Mouse (Mus musculus) brown adipose tissue, adult 24 weeks (tissue): ENCODE results near the gene Efcab9. TPM values are rescaled to one million over a fixed set of nuclear protein-coding genes. Genes with fewer than 3 reads are reported as not detected.

ENCODE experiments used
- H3K27ac ChIP-seq: fragments of 200-500 bp; replicated peaks from 2 replicates; pipeline ENCODE4 v1.5.1; 2012; ENCODE audit warnings: low read depth, mild to moderate bottlenecking, low read length
- H3K4me1 ChIP-seq: fragments of 200-500 bp; 2 replicates; pipeline ENCODE4 v1.6.1; 2012; ENCODE audit warnings: low read length, mixed read lengths; ENCODE audit not compliant: control insufficient read depth, insufficient read depth, insufficient read length
- H3K4me3 ChIP-seq: fragments of 200-500 bp; 2 replicates; pipeline ENCODE4 v1.5.1; 2012; ENCODE audit warnings: low read depth, mild to moderate bottlenecking, low read length, moderate library complexity; ENCODE audit not compliant: insufficient read depth
- polyA plus RNA-seq: library from polyadenylated mRNA; stranded (reverse); fragments of >200 nt; gene quantifications from 2 replicates; pipeline ENCODE4 v1.2.4, GENCODE M21; 2012; ENCODE audit not compliant: missing spikeins, insufficient read depth, insufficient read length

Efcab9 gene
- polyA plus RNA-seq, 1 experiment = not detected

DNA sequence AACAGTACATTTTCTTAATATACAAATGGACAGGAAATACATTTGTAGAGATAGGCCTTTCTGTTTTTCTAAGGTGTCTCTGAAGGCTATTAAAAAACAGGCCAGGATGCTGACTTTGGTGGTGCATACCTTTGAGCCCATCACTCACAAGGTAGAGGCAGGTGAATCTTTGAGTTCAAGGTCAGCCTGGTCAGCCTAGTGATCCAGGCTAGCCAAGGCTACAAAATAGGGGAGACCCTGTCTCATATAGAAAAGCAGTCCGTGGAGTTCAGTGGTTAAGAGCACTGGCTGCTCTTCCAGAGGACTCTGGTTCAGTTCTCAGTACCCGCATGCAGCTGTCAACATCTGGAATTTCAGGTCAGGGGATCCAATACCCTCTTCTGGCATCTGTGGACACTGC is 28.2 kb downstream of the Efcab9 start:
- Histone ChIP-seq H3K4me1 (no peaks in the 10 kb centered on the region; the same call in 1 of the 2 replicates), H3K27ac (no peak overlapping the region), H3K4me3 (no peak overlapping the region)

DNA sequence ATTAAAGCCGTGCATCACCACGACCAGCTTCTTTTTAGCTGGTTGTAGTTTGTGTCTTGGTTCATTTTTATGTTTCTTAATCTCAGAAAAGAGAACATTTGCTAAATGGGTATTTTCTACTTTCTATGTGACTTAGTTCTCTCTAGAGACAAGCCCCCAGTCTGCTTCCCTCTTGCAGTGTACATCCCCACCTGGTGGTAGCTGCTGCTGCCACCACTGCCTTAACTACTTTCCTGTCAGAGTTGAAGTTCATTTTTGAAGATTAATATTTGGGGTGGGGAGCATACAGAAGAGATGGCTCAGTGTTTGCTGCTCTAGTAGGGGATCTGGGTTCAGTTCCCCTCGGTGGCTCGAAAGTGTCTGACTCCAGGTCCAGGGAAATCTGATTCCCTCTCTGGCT is 31.9 kb downstream of the Efcab9 start:
- Histone ChIP-seq H3K4me1 (no peaks in the 10 kb centered on the region; the same call in 1 of the 2 replicates), H3K27ac (no peak overlapping the region), H3K4me3 (no peak overlapping the region)

DNA sequence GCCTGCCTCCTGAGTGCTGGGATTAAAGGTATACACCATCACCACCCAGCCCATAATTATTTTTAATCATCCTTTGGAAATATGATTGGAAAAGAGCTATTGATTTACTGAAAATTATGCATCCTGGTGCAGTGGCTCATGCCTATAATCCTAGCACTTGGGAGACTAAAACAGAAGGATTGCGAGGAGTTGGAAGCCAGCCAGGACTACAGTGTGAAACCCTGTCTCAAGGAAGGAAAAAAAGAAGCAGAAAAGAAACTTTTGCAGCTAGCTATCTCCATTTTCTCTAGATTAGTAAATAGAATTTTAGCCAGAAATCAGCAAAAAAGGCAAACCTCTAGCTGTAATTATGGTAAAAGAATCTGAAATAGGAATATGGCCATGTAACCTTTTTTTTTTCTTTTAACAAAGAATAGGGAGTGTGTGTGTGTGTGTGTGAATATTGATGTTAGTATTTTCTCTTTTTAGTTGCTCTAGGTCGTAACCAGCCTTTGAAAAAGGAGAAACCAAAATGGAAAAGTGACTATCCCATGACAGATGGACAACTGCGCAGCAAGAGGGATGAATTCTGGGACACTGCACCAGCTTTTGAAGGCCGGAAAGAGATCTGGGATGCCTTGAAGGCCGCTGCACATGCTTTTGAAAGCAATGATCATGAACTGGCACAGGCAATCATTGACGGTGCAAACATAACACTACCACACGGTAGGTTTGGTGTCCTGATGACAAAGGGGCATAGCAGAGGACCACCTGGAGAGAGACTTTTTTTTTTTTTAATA is 32.9 kb downstream of the Efcab9 start:
- Histone ChIP-seq H3K27ac (no peak overlapping the region), H3K4me3 (no peak overlapping the region), H3K4me1 (no peaks in the 10 kb centered on the region)

DNA sequence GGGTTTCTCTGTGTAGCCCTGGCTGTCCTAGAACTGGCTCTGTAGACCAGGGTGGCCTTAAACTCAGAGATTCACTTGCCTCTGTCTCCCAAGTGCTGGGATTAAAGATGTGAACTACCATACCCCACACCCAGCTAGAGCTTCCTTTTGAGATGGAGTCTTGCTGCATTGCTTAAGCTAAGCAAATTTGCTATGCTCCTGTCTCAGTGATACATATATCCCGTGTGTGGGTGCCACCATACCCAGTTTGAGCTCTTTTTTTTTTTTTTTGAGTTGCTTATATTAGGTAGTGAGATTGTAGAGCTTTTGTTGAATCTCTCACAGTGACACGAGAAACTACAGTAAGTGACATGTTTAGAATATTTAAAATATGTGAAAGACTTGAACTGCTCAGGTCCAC is 36.6 kb downstream of the Efcab9 start:
- no peak overlapping the region for H3K27ac ChIP-seq
- no peak overlapping the region for H3K4me3 ChIP-seq
- H3K4me1 ChIP-seq = no peaks in the 10 kb centered on the region; the same call in 1 of the 2 replicates

DNA sequence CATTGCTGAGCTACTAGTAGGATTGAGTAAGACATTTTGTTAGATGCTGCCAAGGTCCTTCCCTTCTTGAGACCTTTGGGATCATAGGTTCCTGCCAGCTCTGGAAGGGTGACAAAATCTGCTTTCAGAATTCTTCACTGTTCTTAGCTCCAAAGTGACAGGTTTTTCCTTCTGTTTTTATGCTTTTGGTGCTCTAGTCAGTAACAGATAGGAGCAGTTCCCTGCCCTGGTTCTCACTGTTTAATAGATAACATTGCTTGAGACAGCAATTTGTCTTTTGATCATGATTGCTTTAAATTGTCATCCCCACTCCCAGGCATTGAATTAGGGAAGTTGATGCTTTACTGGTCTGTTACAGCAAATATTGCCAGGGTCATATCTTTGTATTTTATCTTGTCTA is 38.6 kb downstream of the Efcab9 start:
- Histone ChIP-seq H3K27ac (no peak overlapping the region), H3K4me3 (no peak overlapping the region), H3K4me1 (no peaks in the 10 kb centered on the region; the same call in 1 of the 2 replicates)

DNA sequence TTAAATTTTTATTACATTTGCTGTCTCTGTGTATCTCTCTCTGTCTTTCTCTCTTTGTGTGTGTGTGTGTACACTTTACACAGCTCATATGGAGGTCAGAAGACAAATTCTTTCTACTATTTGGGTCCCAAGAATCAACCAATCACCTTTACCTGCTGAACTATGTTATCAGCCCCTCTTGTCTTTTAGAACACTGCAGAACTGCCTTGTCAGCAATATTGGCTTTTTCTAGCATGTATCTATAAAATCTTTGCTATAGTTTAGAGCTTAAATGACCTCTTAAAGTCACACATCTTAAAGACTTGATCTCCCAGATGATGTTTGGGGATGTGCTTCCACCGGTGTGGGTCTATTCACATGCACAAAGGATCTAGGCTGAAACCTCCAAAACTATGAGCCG is 40.8 kb downstream of the Efcab9 start:
- Histone ChIP-seq H3K4me3 (no peak overlapping the region), H3K27ac (no peak overlapping the region), H3K4me1 (no peaks in the 10 kb centered on the region; the same call in 1 of the 2 replicates)

DNA sequence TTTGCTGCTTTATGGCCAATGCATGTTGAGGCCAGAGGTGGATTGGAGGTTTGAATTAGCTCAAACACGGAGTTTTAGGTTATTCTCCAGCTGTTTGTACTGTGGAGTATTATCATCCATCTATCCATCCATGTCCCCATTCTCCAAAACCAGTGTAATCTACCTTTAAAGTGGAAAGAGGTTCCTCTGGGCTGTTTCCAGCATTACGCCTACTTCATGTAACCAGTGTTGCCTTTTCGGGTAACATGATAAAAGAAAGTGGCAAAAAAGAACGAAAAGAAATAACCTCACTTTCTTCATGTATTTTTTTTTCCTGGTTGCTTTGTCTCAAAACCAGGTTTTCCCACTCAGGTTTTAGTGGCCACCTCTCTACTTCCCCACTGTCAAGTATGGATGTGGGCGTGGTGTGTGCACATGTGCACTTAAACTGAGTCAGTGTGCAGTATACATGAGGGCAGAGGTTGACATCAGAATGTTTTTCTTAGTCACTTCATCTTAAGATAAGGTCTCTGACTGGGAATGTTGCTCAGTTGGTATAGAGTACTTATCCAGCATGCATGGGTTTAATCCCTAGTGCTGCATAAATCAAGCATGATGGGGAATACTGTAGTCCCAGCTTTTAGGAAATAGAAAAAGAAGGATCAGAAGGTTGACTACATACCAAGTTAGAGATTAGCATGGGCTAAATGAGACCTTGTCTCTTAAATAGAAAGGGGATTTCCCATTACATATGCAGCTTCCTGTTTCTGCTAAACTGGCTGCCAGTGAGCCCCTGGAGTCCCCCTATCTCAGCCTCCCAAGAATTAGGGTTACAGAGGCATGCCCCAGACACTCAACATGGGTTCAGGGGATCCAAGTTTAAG is 42.8 kb downstream of the Efcab9 start:
- no peak overlapping the region for H3K27ac ChIP-seq
- H3K4me1 ChIP-seq = no peaks in the 10 kb centered on the region; the same call in 1 of the 2 replicates
- no peak overlapping the region for H3K4me3 ChIP-seq

DNA sequence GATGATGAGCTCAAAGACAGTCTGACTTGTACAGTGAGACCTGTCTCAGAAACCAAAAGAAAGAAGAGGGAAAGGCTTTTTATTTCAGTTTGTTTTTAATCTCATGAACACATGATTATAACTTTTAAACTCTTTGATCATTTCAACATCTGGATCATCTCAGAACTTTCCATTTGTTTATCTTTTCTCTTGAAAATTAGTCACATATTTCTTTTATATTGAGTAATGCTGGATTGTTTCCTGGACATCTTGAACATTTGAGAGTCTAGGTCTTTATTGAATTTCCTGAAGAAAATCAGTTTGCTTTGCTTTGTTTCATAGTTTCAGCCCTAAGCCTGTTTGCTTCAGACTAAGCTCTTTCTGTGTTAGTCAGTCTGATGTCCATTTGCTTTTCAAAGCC is 43.5 kb downstream of the Efcab9 start:
- H3K27ac ChIP-seq = no peak overlapping the region
- no peak overlapping the region for H3K4me3 ChIP-seq
- no peaks in the 10 kb centered on the region; the same call in 1 of the 2 replicates for H3K4me1 ChIP-seq

DNA sequence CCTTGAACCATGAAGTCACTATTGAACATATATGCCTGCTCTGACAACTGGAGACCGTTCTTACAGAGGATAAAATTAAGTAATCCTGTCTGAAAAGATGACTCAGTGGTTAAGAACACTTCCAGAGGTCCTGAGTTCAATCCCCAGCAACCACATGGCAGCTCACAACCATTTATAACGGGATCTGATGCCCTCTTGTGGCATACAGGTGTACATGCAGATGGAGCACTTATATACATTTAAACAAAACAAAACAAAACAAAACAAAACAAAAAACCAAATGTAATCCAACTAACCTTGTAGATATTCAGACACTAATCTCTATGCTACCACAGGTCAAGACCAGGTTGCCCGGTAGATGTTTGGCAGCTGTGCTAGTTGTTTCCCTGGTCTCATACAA is 44.4 kb downstream of the Efcab9 start:
- Histone ChIP-seq H3K4me1 (no peaks in the 10 kb centered on the region), H3K4me3 (no peak overlapping the region), H3K27ac (no peak overlapping the region)

DNA sequence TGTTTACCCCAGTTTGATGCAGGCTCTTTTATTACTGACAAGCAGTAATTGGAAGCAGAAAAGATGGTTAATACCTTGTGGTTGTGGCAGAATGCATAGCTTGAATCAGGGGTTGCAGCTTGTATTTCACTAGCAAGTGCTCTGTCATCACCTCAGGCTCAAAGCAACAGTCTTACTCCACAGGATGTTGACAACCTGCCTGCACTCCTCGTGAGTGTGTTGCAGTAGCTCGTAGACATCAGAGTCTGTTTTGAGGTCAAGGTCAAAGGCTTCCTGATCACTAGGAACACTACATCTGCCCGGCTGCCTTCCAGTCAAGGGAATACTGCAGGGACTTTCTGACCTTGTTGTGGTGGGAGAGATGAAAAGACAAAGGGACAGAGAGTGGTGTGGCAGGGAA is 45.3 kb downstream of the Efcab9 start:
- Histone ChIP-seq H3K27ac (no peak overlapping the region), H3K4me3 (no peak overlapping the region), H3K4me1 (no peaks in the 10 kb centered on the region)

DNA sequence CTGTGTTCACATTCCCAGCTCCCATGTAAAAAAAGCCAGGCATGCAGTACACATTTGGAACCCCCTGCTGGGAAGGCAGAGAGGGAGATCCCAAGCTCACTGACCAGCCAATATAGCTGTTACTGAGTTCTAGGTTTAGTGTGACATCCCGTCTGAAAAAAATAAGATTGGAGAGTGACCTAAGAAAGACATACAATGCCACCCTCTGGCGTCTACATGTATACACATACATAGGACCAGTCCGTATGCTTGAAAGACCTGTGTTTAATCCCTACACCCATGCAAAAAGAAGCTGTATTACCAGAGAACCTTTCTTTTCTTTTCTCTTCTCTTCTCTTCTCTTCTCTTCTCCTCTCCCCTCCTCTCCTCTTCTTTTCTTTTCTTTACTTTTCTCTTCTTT is 46.6 kb downstream of the Efcab9 start:
- H3K4me1 ChIP-seq = no peaks in the 10 kb centered on the region
- no peak overlapping the region for H3K4me3 ChIP-seq
- H3K27ac ChIP-seq = no peak overlapping the region

DNA sequence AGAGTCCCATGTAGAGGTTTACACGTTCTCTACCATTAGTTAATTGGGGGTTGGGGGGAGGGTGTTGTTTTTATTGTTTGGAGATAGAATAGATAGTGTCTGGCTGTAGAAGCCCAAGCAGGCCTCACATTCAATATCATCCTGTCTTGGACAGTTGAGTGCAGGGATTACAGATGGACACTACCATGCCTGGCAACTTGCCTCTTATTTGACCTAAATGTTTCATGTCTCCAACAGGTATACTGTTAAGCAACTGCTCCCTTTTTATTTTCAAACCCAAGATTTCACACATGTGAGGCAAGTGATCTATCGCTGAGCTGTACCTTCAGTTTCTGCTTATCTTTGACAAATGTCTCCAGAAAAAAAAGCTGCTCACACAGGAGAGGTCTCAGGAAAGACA is 50.4 kb downstream of the Efcab9 start:
- H3K4me1 ChIP-seq = no peaks in the 10 kb centered on the region
- H3K4me3 ChIP-seq = no peak overlapping the region
- no peak overlapping the region for H3K27ac ChIP-seq

DNA sequence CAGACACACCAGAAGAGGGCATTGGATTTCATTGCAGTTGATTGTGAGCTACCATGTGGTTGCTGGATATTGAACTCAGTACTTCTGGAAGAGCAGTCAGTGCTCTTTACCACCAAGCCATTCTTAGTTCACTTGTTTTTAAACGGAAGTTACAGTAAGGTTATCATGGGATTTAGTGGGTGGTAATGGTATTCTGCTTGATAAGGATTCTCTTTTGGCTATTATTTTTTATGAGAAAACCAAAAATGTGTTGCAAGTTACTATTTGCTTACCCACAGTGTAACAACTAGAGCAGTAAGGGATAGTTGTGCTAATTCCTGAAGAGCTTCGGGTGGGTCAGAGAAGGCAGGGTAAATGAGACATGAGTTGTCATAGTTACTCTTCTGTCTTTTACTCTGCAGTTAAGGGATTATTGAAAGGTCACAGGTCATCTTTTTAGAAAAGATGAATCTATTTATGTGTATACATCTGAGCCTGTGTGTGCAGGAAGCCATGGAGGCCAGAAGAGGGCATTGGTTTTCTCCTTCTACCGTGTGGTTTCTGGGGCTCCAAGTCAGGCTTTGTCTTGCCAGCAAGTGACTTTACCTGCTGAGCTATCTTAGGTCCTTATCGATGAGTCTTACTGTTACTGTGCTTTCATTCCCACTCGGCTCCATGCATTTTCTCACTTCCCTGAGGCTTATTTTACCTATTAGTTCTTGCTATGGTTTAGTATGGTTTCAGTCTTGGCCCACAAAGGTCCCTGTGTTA is 56.2 kb downstream of the Efcab9 start:
- Histone ChIP-seq H3K4me1 (no peaks in the 10 kb centered on the region), H3K27ac (no peak overlapping the region), H3K4me3 (no peak overlapping the region)

DNA sequence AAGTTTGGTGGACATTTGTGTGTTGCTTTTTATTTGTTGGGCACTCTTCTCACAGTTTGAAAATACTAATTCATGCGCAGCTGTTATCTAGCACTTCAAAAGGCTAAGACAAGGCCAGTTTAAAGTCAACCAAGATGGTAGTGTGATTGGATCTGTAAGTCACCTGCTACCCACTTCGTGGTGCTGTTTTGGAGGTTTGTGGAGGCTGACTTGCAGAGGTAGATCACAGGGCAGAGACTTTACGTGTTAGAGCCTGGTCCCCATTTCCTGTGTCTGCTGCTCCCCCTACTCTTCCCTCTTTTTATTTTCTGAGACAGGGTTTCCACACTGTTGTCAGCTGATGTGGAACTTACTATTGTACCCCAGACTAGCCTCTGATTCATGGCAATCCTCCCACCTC is 57.2 kb downstream of the Efcab9 start:
- H3K4me3 ChIP-seq = no peak overlapping the region
- H3K4me1 ChIP-seq = no peaks in the 10 kb centered on the region
- H3K27ac ChIP-seq = no peak overlapping the region
